Mouse (Mus musculus): Measurements from ENCODE around the gene Uevld. TPM values are rescaled to one million over a fixed set of nuclear protein-coding genes. Genes with fewer than 3 reads are reported as not detected.

The Uevld gene
- 9.8 TPM for polyA plus RNA-seq (2017; shearing (Covaris generic))

GRCm38 (mm10) chr7:46957831-46958691, at the start of gene Uevld:
Gene Uevld (minus strand): TSS chr7:46958527.

GRCm38 (mm10) chr7:46983280-46983679, 25.0 kb upstream of the Uevld start, which contains the start of gene Gm9999:
Gene Gm9999 (plus strand): TSS chr7:46983580.

GRCm38 (mm10) chr7:46919551-46920176, 38.7 kb downstream of the Uevld start, which contains the start of gene Tsg101:
Gene Tsg101 (minus strand): TSS chr7:46919969.

Other genes starting within 250 kb of the Uevld start
- 23.4 TPM for gene Saal1, start 247.8 kb downstream of the Uevld start, polyA plus RNA-seq (2017; shearing (Covaris generic))
- not detected for gene Saa3, start 242.8 kb downstream of the Uevld start, polyA plus RNA-seq (2017; shearing (Covaris generic))
- gene Saa4, start 225.9 kb downstream of the Uevld start, polyA plus RNA-seq (2017; shearing (Covaris generic)) = not detected
- not detected for gene Saa1, start 215.5 kb downstream of the Uevld start, polyA plus RNA-seq (2017; shearing (Covaris generic))
- gene Saa2, start 206.7 kb downstream of the Uevld start, polyA plus RNA-seq (2017; shearing (Covaris generic)) = not detected
- 37.9 TPM for gene Hps5, start 162.5 kb downstream of the Uevld start, polyA plus RNA-seq (2017; shearing (Covaris generic))
- 50.6 TPM for gene Gtf2h1, start 162.4 kb downstream of the Uevld start, polyA plus RNA-seq (2017; shearing (Covaris generic))
- gene Ldha, start 117.1 kb downstream of the Uevld start, polyA plus RNA-seq (2017; shearing (Covaris generic)) = 1,236 TPM
- gene Ldhc, start 97.3 kb downstream of the Uevld start, polyA plus RNA-seq (2017; shearing (Covaris generic)) = not detected
- gene Tsg101, start 38.6 kb downstream of the Uevld start, polyA plus RNA-seq (2017; shearing (Covaris generic)) = 158 TPM
- not detected for gene Gm9999, start 25.1 kb upstream of the Uevld start, polyA plus RNA-seq (2017; shearing (Covaris generic))
- gene Spty2d1, start 49.9 kb upstream of the Uevld start, polyA plus RNA-seq (2017; shearing (Covaris generic)) = 54.6 TPM
- gene Tmem86a, start 92.1 kb upstream of the Uevld start, polyA plus RNA-seq (2017; shearing (Covaris generic)) = 9.9 TPM
- 23.5 TPM for gene Ptpn5, start 175.2 kb upstream of the Uevld start, polyA plus RNA-seq (2017; shearing (Covaris generic))
- gene Mrgpra6, start 246.4 kb upstream of the Uevld start, polyA plus RNA-seq (2017; shearing (Covaris generic)) = not detected